Mouse (Mus musculus) heart, embryonic 12.5 days (tissue): ENCODE data around the gene Kcnq1. TPM values are rescaled to one million over a fixed set of nuclear protein-coding genes. Genes with fewer than 3 reads are reported as not detected.

Experiments
- ATAC-seq: fragments of 200-750 bp; cut with Nextera tagmentation; 2 replicates; pipeline ENCODE4 v1.8.0; 2017; ENCODE audit warnings: moderate TSS enrichment, moderate library complexity; ENCODE audit not compliant: insufficient number of reproducible peaks, low FRiP score
- H3K27ac ChIP-seq: fragments of 300-500 bp; sonication (generic); 2 replicates; pipeline ENCODE4 v1.5.1; 2016; ENCODE audit warnings: mild to moderate bottlenecking, moderate library complexity; ENCODE audit not compliant: poor library complexity, severe bottlenecking
- H3K27me3 ChIP-seq: fragments of 300-500 bp; sonication (generic); replicated peaks from 2 replicates; pipeline ENCODE4 v1.6.1; 2016; ENCODE audit warnings: mild to moderate bottlenecking, moderate library complexity
- H3K36me3 ChIP-seq: fragments of 300-500 bp; sonication (generic); 2 replicates; pipeline ENCODE4 v1.6.1; 2016; ENCODE audit warnings: mild to moderate bottlenecking, moderate library complexity
- H3K4me1 ChIP-seq: fragments of 300-500 bp; sonication (generic); replicated peaks from 2 replicates; pipeline ENCODE4 v1.6.1; 2016; ENCODE audit warnings: mild to moderate bottlenecking
- H3K4me2 ChIP-seq: fragments of 300-500 bp; sonication (generic); 2 replicates; pipeline ENCODE4 v1.6.1; 2016; ENCODE audit warnings: mild to moderate bottlenecking, moderate library complexity
- H3K4me3 ChIP-seq: fragments of 300-500 bp; sonication (generic); 2 replicates; pipeline ENCODE4 v1.5.1; 2016; ENCODE audit warnings: mild to moderate bottlenecking
- H3K9ac ChIP-seq: fragments of 300-500 bp; sonication (generic); 2 replicates; pipeline ENCODE4 v1.6.1; 2016; ENCODE audit warnings: mild to moderate bottlenecking, moderate library complexity
- H3K9me3 ChIP-seq: fragments of 300-500 bp; sonication (generic); replicated peaks from 2 replicates; pipeline ENCODE4 v1.6.1; 2016; ENCODE audit warnings: mild to moderate bottlenecking, moderate library complexity
- WGBS: fragments of 180-500 bp; shearing (Covaris S2); methylation state at CpG from one replicate; pipeline ENCODE4 v1.1.7; 2016; 5-methylcytosine and 5-hydroxymethylcytosine counted together
- polyA plus RNA-seq: library from polyadenylated mRNA; unstranded; fragments of >200 nt; fragmentation: Nextera tagmentation; extraction: Ambion mirVana; gene quantifications from 2 replicates; pipeline ENCODE4 v1.2.1, GENCODE M21; 2016

Gene Kcnq1
- polyA plus RNA-seq, 1 experiment from 2014 or later: 12.9 TPM

DNA sequence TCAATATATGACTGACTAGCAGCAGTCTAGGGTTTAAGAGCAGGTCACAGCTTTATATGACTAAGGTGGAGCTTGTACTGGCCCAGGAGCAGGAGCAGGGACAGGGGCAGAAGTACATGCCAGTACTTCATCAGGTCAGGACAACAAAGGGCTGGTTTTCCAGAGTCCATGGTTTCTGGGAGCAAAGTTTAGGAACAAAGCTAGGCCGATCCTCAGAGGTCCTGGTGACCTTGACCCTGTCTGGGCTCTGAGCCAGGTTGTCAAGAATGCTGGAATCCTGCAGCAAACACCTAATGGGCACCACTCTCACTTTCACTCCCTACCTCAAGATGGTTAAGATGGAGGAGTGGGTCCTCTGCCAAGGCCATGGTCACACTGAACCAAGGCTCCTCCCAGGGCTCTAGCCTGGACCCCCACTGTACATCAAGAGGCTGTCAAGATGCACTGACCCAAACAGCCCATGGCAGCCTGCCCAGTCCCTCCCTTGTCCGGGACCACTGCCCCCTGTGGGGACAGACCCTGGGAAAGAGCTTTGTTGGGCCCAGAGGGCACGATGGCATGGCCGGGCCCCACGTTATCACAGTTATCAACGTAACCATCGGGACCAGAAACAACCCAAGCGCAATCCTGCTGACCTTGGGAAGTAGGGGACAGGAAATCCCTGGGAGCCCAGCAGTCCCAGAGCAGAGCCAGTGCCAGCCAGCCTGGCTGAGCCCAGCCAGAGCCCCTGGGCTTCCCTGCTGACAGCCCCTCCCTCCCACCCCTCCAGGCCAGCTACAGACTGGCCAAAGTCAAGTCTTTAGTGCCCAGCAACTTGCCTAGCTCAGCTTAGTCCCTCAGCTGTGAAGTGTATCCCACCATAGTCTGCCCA, 259.0 kb downstream of the Kcnq1 start:
- Histone ChIP-seq H3K4me2 (peak overlapping the region; percentile 42), H3K27me3 (no peaks in the 10 kb centered on the region), H3K4me3 (no peak overlapping the region), H3K9me3 (no peaks in the 10 kb centered on the region), H3K36me3 (no peaks in the 10 kb centered on the region), H3K9ac (no peak overlapping the region), H3K4me1 (peaks cover 67% of the 10 kb centered on the region), H3K27ac (peak overlapping the region; percentile 93)
- ATAC-seq: peak; percentile 58; the same call in 1 of the 2 replicates
- WGBS: 37% methylated on average over 8 of the region's 8 CpGs

GRCm38 (mm10) chr7:143367366-143368266, 261.5 kb downstream of the Kcnq1 start:
- H3K36me3 ChIP-seq: no peaks in the 10 kb centered on the region
- no peaks in the 10 kb centered on the region for H3K9me3 ChIP-seq
- peak overlapping the region; percentile 14; the same call in 1 of the 2 replicates for H3K4me2 ChIP-seq
- WGBS: 52% methylated on average over 20 of the region's 20 CpGs
- H3K4me3 ChIP-seq: no peak overlapping the region
- no peaks in the 10 kb centered on the region for H3K27me3 ChIP-seq
- peaks cover 74% of the 10 kb centered on the region for H3K4me1 ChIP-seq
- H3K27ac ChIP-seq: peak overlapping the region; percentile 66; the same call in 1 of the 2 replicates
- H3K9ac ChIP-seq: no peak overlapping the region
- no peak for ATAC-seq

- Histone ChIP-seq H3K9ac (no peak overlapping the region), H3K27ac (0 out of 2 replicates have a peak overlapping the region, but pooled peaks have one; percentile 32), H3K4me2 (no peak overlapping the region), H3K27me3 (no peaks in the 10 kb centered on the region), H3K4me3 (no peak overlapping the region), H3K4me1 (peaks cover 76% of the 10 kb centered on the region), H3K36me3 (no peaks in the 10 kb centered on the region), H3K9me3 (no peaks in the 10 kb centered on the region)
- ATAC-seq: no peak
- 82% methylated on average over 7 of the region's 7 CpGs for whole genome bisulfite sequencing
These were observed 262.1 kb downstream of the Kcnq1 start for GRCm38 (mm10) chr7:143368267-143368643.

DNA sequence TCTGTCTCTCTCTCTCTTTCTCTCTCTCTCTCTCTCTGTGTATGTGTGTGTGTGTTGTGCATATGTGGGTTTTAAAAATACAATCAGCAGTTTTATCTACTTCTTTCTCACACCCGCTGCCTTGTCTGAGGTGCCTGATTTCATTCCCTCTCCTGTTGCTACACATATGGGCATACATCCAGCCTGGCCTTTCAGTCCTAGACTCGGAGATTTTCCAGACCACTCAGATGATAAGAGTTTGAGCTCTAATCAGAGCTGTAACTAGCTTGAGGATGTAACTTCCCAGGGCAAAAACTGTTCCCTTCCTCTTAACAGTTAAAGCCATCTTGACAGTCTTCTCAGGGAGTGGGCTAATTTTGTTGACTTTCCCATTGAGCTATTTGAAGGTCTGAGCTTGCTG, 265.2 kb downstream of the Kcnq1 start:
- peaks cover 73% of the 10 kb centered on the region for H3K4me1 ChIP-seq
- 7% methylated on average over 2 of the region's 2 CpGs for WGBS
- H3K4me2 ChIP-seq: 0 out of 2 replicates have a peak overlapping the region, but pooled peaks have one; percentile 9
- peak overlapping the region; percentile 89 for H3K27ac ChIP-seq
- no peak overlapping the region for H3K9ac ChIP-seq
- no peaks in the 10 kb centered on the region for H3K27me3 ChIP-seq
- H3K4me3 ChIP-seq: no peak overlapping the region
- no peaks in the 10 kb centered on the region for H3K9me3 ChIP-seq
- peak; percentile 70 for ATAC-seq
- H3K36me3 ChIP-seq: no peaks in the 10 kb centered on the region

GRCm38 (mm10) chr7:143373265-143373664, 267.1 kb downstream of the Kcnq1 start:
- Histone ChIP-seq H3K4me2 (peak overlapping the region; percentile 36), H3K9ac (no peak overlapping the region), H3K4me3 (no peak overlapping the region), H3K9me3 (no peaks in the 10 kb centered on the region), H3K4me1 (peaks cover 55% of the 10 kb centered on the region), H3K27ac (peak overlapping the region; percentile 89), H3K36me3 (no peaks in the 10 kb centered on the region), H3K27me3 (no peaks in the 10 kb centered on the region)
- 50% methylated on average over 3 of the region's 3 CpGs for WGBS
- ATAC-seq: no peak

- Histone ChIP-seq H3K4me1 (peaks cover 50% of the 10 kb centered on the region), H3K9ac (no peak overlapping the region), H3K9me3 (no peaks in the 10 kb centered on the region), H3K27ac (peak overlapping the region; percentile 63), H3K4me3 (no peak overlapping the region), H3K27me3 (no peaks in the 10 kb centered on the region), H3K4me2 (no peak overlapping the region), H3K36me3 (no peaks in the 10 kb centered on the region)
- WGBS: 75% methylated on average over 16 of the region's 16 CpGs
- ATAC-seq: peak; percentile 51; the same call in 1 of the 2 replicates
These were observed 269.8 kb downstream of the Kcnq1 start for GRCm38 (mm10) chr7:143375945-143376344.

GRCm38 (mm10) chr7:143380466-143381073, 274.4 kb downstream of the Kcnq1 start:
- no peak overlapping the region for H3K4me2 ChIP-seq
- H3K9ac ChIP-seq: no peak overlapping the region
- H3K27ac ChIP-seq: no peak overlapping the region
- H3K4me1 ChIP-seq: peaks cover 12% of the 10 kb centered on the region
- H3K9me3 ChIP-seq: no peaks in the 10 kb centered on the region
- WGBS: 81% methylated on average over 20 of the region's 20 CpGs
- ATAC-seq: no peak
- no peak overlapping the region for H3K4me3 ChIP-seq
- no peaks in the 10 kb centered on the region for H3K36me3 ChIP-seq
- H3K27me3 ChIP-seq: no peaks in the 10 kb centered on the region

DNA sequence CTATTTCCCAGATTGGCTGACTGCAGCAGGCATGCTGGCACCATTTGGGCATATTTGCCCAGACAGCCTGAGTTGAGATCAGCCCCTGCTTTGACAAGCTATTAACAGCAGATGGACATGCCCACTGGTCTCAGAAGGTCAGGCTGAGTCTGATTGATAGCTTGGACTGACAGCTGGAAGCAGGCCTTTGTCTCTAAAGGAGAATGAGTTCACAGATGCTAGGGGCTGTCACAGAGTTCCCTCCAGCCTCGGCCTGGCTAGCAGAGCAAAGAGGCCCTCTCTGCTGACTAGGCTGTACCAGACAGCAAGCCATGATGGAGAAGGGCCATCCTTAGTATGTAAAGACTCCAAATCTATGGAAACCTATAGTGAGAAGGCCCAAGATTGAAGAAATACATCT, 280.5 kb downstream of the Kcnq1 start:
- no peak overlapping the region for H3K4me3 ChIP-seq
- H3K27ac ChIP-seq: peak overlapping the region; percentile 71
- no peaks in the 10 kb centered on the region for H3K36me3 ChIP-seq
- H3K9ac ChIP-seq: no peak overlapping the region
- WGBS: 25% methylated on average over 1 of the region's 1 CpGs
- H3K9me3 ChIP-seq: no peaks in the 10 kb centered on the region
- ATAC-seq: no peak
- H3K4me2 ChIP-seq: no peak overlapping the region
- H3K4me1 ChIP-seq: peaks cover 63% of the 10 kb centered on the region
- H3K27me3 ChIP-seq: no peaks in the 10 kb centered on the region

- peak overlapping the region; percentile 59; the same call in 1 of the 2 replicates for H3K9ac ChIP-seq
- H3K27ac ChIP-seq: peak overlapping the region; percentile 87
- ATAC-seq: peak; percentile 78
- peak overlapping the region; percentile 30 for H3K4me2 ChIP-seq
- 40% methylated on average over 27 of the region's 27 CpGs for WGBS
- H3K9me3 ChIP-seq: no peaks in the 10 kb centered on the region
- peaks cover 63% of the 10 kb centered on the region for H3K4me1 ChIP-seq
- no peaks in the 10 kb centered on the region for H3K27me3 ChIP-seq
- peaks cover 3% of the 10 kb centered on the region; the same call in 1 of the 2 replicates for H3K36me3 ChIP-seq
- no peak overlapping the region for H3K4me3 ChIP-seq
These were observed 282.9 kb downstream of the Kcnq1 start for GRCm38 (mm10) chr7:143388783-143389695.

GRCm38 (mm10) chr7:143389860-143390259, 283.7 kb downstream of the Kcnq1 start:
- Histone ChIP-seq H3K9me3 (no peaks in the 10 kb centered on the region), H3K36me3 (peaks cover 3% of the 10 kb centered on the region; the same call in 1 of the 2 replicates), H3K4me2 (peak overlapping the region; percentile 30; the same call in 1 of the 2 replicates), H3K4me1 (peaks cover 64% of the 10 kb centered on the region), H3K9ac (peak overlapping the region; percentile 59), H3K4me3 (no peak overlapping the region), H3K27ac (peak overlapping the region; percentile 87), H3K27me3 (no peaks in the 10 kb centered on the region)
- whole genome bisulfite sequencing: 27% methylated on average over 2 of the region's 2 CpGs
- ATAC-seq: peak; percentile 17; the same call in 1 of the 2 replicates
